Mouse (Mus musculus): ENCODE results near the gene Vps52.

The Vps52 gene

DNA sequence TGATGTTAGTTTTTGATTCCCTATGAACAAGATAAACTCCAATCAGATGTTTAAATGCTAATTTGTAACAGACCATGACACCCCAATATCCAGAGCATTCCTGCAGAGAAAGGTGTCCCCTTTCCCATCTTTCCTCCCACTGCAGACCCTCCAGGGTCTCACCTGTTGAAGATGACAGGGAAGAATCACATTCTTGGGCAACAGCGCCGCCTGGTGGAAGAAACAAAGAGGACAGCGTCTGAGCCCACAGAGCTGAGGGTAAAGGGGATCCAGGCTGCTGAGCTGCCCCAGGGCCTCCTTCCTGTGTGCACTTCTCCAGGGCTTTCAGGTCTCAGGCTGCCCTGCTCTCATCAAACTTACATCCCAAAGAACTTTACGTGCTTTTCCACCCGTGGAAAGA is 47.8 kb downstream of the Vps52 start:
- peak; percentile 23 for DNase-seq (ENCODE audit: low spot score)

DNA sequence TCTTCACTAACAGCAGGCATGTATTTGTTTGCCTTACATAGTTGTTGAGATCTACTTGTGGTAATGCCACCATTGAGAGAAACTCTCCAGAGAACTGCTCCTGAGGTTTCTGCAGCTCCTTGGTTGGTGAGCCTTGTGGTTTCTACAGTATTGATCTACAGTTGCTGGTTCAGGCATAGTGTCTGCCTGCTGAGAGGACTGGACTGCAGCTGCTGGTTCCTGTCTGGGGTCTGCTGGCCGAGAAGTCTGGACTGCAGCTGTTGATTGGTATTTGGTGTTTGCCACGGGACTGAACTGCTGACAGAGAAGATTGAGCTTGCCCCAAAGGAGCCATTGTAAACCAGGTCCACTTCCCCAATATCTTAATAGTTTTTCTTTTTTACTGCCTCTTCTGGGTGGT is 51.0 kb downstream of the Vps52 start:
- no peak for DNase-seq (ENCODE audit: low spot score)

DNA sequence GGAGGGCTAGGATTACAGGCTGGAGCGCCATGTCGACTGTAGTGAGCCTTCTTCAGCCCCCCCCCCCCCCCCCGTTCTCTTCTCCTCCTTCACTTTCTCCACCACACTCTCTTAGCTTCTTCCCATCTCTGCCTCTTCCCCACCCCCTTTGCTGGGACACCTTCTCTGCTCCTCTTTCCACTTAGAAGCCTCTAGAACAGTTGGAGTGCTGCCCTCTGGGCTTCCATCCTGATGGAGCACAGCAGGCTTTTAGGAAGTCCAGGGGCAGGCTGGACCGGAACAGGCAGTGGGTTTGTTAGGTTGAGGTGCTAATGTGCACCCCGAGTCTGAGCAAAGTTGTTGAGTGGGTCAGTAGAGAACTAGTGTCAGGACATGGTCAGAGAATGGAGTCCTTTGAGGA is 54.5 kb downstream of the Vps52 start:
- no peak for DNase-seq (ENCODE audit: low spot score)

DNA sequence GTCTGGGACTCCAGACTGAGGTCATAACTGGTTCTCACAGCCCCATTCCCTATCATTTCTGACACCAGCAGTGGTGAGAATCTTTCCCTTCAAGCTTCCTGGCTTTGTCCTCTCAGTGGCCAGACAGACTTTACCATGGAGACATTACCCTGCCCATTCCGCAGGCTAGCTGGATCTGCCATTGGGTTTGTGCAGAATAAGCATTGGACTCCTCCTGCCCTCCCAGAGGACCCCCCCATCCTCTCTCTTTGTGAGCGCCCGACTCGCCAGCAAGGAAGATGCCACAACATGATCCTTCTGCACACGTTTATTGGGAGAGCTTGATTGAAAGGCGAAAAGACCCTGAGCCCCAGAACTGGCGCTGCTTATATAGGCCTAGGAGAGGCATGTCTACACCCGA is 57.8 kb downstream of the Vps52 start:
- no peak for DNase-seq (ENCODE audit: low spot score)

Data from layer of hippocampus, adult 11-12 months (tissue).